Mouse (Mus musculus) megakaryocyte, embryonic 14.5 days (primary cell): ENCODE data around the gene Fhl2.

ENCODE experiments used
- FLI1 ChIP-seq: IDR thresholded peaks from 2 replicates; pipeline ENCODE4 v1.6.1; 2012; ENCODE audit warnings: low read length, inconsistent platforms, mixed read lengths
- GATA1 ChIP-seq: IDR thresholded peaks from 3 replicates; pipeline ENCODE4 v1.6.1; 2012; ENCODE audit warnings: mixed read lengths, low read length, inconsistent platforms, borderline replicate concordance

DNA sequence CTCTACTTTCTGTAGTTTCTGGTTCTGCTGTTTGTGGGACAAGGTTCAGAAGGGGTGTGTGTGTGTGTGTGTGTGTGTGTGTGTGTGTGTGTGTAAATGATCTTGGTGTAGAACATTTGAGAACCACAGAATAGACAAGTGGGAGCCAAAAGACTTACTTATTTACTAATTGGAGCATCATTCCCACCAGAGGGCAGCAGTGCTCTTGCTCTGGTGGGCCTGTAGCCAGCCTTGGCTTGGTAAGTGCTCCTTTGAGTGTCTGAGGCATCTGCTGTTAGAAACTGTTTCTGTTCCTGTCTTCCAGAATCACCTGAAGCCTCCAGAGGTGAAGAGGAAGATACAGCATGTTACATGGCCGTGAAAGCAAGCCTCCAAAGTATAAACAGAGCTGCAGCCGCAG lies 83.9 kb downstream of the Fhl2 start:
- TF ChIP-seq GATA1 (no peak), FLI1 (no peak)
